Mouse (Mus musculus): ENCODE data around the gene Glycam1.
A peak's percentile ranks its signal among the peaks of the same experiment; 100 is the strongest.
"Not testable (repeated sequence)": the region's sequence is repeated elsewhere in the genome, so short reads cannot be mapped to it uniquely, and the experiment has no call there.

The Glycam1 gene

DNA sequence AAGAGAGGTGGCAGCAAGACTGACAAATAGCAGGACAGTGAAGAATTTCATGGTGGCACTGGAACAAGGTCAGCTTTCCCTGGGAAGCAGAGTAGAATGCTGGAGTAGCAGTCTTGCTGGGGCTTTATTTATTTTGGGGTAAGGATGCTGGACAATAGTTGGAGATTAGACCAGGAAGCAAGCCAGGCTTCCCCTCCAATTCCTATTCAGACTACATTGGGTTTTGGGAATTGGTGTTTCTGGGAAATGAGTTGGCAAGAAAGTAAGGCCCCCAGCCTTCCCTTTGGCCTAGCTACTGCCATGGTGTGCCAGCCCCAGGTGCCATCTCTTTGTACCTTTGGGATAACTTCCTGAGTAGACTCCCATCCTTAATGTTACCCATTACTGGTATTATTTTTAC lies at the start of gene Glycam1:
Gene Glycam1 (minus strand): TSS at position 101 of the 400 bp plus-strand sequence.
- no peak for DNase-seq (ENCODE audit: low spot score)

DNA sequence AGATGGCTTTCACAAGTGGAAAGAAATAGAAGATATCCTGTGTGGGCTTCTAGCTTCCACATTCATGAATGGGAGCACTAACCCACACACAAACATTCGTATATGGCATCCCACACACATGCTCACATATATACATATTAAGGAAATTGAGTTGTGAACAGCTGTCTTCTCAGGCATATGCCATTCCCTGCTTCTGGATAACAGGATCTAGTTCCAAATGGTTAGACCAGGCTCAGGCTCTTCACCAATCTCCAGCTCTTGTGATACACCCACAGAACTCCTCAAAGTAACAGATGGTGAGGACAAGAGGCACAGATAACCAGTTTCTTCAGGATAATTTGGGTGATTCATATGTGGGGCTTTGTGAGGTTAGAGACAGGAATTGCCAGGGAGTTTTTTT lies 39.6 kb upstream of the Glycam1 start:
- DNase-seq (ENCODE audit: low spot score): peak; percentile 18

DNA sequence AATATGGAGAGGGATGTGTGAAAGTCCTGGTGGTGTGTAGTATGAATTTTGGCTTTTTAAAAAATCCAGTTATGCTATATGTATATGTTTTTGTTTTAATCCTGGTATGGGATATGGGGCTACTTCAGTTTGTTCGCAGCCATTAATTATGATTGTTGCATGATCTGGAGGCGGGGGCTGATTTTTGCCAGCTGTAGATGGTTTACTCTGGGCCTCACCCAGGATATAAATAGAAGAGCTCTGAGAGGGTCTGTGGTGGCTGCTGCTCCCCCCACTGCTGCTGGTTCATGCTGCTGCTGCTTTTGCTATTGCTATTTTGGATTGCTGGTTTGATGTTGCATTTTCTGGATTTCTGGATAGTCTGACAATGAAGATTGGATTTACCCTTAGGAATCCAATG lies 25.9 kb upstream of the Glycam1 start:
- DNase-seq (ENCODE audit: low spot score): no peak

DNA sequence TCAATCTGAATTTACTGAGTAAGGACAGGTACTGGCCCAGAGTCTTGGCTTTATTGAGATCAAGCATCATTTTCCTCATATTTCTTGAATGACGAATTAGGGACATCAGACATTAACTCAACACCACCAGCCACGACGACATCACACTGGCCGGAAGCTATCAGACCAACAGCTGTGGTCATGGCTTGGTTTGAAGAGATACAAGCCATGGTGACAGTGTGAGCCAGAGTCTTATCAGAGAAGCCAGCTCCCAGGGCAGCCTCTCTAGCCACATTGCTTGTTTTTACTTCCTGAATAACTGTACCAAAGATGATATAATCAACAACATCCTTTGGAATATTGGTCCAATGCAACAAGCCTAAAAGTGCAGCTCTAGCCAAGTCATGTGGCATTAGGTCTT lies 22.9 kb upstream of the Glycam1 start:
- not testable (repeated sequence) for DNase-seq (ENCODE audit: low spot score)

DNA sequence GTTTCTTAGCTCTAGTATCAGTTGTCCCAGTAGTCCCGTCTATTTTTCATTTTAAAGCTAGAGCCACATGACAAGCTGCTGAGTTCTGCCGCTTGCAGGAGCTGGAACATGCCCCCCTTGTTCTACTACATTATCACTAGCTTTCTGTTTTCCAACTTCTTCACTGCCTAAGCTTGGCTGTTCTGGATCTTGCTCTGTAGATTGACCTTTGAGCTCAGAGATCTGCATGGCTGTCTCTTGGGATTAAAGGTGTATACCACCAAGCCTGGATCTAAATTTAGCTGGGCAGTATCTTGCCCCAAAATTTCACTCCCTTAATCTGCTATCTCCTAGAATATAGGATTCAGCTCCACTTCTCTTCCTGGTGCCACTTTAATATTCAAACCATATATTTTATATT lies 21.0 kb upstream of the Glycam1 start:
- no peak for DNase-seq (ENCODE audit: low spot score)

DNA sequence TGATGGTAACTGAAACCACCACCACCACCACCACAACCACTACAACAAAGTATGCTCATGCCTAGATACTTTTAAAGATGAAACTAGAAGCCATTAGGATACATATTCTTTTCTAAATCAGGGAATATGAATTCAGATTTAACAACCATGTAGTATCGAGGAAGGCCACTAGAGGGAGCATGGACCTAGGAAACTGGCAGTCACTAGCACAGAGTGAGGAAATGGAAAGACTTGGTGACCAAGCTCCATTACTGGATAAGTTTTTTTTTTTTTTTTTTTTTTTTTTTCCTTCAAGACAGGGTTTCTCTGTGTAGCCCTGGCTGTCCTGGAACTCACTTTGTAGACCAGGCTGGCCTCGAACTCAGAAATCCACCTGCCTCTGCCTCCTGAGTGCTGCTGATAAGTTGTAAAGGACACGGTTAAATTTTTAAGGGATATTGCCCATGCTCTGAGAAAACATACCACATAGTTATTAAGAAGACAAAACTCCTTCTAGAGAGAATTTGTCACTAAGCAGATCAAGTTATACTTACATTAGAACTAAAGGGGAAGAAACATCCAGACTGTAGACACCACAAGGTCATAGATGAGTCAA lies 12.7 kb downstream of the Glycam1 start:
- no peak for DNase-seq (ENCODE audit: low spot score)

DNA sequence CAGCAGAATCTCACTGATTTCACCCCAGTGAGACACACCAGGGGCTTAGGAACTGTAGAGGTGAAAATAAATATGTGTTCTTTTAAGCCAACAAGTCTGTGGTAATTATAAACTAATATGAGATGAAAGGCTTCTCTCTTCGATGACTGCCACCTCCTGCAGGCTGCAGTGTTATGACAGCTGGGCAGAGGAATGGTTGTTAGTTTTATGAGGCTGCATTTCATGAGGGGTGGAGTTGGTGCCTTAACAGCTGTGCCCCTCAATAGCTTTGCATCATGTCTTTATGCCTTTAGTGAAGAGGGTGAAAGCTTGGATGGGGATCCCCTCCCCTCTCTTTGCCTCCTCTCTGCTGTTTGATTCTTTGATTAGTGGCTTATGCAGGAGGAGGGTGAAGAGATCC lies 13.8 kb downstream of the Glycam1 start:
- no peak for DNase-seq (ENCODE audit: low spot score)

DNA sequence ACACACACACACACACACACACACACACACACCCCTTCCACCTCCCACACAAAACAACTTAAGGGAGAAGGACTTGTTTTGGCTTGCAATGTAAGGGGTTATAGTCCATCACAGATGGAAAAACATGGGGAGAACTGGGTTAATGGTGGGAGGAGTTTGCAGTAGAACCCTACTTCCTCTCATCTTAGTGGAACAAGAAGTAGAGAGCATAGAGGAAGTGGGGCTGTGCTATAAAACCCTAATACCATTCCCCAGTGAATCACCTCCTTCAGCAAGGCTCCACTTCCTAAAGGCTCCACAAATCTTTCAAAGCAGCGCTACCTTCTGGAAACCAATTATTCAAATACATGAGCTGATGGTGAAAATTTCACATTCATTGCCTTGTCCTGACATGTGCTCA lies 15.4 kb downstream of the Glycam1 start:
- no peak for DNase-seq (ENCODE audit: low spot score)

DNA sequence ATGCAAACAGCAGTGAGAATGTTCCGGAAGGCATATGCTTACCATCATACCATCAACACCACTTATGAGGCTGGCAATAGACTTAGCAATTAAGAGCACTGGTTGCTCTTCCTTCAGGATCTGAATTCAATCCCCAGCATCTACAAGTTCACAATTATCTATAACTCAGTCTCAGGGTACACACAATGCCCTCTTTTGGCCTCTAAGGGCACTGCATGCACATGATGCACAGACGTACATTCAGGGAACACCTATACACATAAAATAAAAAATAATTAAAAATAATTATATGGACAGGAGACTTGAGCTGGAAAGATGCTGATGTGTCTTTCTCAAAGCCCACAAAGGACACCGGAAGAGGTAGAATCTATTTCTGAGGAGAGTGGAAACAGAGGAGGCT lies 16.9 kb downstream of the Glycam1 start:
- DNase-seq (ENCODE audit: low spot score): no peak

DNA sequence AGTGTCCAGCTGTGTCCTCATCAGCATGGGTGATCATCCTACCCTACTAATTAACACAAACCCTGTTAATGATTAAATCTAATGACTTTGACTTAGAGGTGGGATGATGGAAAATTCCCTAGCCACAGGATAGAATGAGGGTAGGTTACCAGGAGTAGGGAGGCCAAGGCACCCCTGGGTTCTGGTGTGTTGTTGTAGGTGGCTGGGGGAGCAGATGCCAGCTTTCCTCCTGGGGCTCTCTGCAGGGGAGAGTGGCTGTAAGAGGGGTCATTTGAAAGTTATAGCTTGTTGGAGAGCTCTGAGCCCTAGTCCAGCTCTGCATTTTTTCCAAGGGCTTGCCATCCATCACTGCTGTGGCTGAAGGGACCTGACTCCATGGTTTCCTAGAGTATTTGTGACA lies 22.4 kb downstream of the Glycam1 start:
- DNase-seq (ENCODE audit: low spot score): no peak

DNA sequence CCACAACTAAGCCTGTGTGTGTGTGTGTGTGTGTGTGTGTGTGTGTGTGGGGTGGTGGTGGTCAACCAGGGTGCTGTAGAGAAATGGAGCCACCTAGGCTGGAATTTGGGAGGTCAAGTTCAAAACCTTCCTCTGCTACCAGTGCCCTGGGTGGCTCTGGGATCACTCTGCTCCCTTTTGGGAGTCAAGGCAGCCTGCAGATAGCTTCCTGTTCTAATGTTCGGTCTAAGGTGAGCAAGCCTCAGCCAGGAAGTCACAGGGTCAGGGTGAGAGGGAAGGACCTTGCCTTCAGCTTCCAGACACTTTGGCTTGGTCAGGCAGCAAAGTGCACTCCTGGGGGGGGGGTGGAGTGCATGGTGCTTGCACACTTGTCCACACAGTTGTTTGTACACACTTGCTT lies 24.2 kb downstream of the Glycam1 start:
- DNase-seq (ENCODE audit: low spot score): no peak

DNA sequence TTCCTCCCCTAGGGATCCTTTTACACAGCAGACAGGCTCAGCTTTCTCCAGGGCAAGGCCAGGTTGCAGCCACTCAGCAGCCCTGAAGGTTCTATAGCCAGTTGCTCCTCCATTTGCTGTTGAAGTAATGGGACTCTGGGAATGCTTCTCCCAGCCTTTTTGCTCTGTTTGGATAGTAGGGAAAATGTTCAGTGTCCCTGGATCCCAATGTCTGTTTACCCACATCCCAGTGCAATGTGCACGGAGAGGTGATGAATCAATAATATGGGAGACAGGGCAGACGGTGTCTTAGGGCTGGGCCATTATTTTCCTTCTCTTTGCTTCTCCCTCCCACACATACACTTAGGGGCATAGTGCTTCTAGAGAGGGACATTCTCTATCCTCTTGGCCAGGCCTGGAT lies 25.6 kb downstream of the Glycam1 start:
- DNase-seq (ENCODE audit: low spot score): no peak

DNA sequence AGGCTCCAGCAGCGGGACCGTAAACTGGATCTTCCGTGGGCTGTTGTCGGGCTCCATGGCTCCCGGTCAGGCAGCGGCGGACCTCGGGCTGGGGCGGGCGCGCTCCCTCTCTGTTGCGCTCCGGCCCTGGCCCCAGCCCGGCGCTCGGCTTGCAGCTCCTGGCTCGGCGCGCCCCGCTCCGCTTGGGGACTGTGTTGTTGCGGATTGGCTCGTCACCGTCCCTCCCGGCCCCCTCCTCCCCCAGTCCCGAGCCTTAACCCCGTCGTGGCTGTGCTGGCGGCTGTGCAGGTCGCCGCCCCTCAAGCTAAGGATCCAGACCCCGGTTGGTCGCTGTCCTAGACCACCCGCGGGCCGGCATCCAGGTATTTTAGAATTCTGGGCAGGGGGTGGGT lies 27.1 kb downstream of the Glycam1 start, which contains the start of gene Ppp1r1a:
Gene Ppp1r1a (minus strand): TSS at position 182 of the 392 bp plus-strand sequence.
- DNase-seq (ENCODE audit: low spot score): no peak

DNA sequence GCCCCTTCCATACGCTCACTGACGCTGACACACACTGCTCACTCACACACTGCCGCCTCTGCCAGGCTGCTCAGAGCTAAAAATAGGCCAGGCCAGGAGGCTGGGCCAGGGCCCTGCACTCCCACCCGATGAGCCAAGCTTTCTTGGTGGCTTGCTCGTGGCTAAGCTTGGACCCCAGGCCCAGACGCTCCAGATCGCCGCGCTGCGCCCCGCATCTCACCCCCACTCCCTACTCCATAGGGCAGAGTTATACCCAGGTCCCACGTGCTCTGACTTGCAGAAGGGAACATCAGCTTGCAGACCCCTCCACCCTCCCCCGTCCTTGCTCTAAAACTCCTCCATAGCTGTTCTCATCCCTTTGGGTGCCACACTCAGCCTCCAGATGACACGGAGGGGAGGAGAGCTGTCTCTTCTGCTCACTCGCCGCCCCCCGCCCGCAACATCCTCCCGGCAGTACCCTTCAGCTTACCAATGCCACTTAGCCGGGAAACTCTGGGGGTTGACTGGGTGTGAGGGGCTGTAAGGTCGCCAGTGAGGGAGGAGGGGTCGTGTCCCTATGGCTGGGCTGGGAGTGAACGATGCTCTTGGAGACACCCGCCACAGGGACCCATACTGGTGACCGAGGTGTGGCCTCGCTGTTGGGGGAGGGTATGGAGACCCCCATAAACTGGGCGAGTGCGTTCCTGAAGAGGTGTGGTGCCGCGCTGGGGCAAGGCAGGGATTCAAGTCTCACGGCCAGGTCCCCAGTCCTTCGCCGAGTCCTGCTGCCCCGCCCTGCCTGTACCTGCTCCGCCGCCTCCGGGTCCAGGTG lies 27.7 kb downstream of the Glycam1 start:
- DNase-seq (ENCODE audit: low spot score): no peak

DNA sequence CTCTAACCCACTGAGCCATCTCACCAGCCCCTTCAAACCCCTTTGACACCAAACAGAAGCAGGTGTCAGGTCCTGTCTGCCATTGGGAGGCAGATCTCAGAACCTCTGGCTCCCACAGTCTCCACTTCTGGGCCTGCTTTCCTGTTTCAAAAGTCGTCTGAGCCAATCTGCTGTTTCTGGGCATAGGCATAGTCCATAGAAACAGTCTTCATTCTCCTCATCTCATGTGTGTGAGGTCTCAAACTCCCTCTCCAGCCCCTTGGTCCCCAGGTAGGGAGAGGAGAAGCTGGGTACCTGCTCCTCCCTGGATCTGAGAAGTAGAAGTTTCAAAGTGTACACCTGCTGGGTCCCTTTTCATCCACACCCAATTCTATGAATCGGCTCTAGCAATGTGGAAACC lies 28.4 kb downstream of the Glycam1 start:
- no peak for DNase-seq (ENCODE audit: low spot score)

DNA sequence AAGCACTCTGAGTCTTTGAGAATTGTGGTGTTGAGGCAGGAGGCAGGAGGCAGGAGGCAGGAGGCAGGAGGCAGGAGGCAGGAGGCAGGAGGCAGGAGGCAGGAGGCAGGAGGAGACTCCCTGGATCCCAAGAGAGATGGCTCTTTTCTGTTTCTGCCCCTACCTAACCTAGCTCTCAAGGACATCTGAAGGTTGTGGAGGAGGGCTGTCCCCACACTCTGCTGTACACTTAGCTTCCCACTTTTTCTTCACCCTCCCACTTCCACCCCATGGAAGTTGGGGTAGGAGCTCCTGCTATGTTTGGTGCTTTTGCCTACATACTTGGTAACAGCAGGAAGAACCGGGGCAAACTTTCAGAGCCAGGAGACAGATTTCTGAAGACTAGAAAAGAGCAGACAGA lies 29.1 kb downstream of the Glycam1 start:
- no peak for DNase-seq (ENCODE audit: low spot score)

DNA sequence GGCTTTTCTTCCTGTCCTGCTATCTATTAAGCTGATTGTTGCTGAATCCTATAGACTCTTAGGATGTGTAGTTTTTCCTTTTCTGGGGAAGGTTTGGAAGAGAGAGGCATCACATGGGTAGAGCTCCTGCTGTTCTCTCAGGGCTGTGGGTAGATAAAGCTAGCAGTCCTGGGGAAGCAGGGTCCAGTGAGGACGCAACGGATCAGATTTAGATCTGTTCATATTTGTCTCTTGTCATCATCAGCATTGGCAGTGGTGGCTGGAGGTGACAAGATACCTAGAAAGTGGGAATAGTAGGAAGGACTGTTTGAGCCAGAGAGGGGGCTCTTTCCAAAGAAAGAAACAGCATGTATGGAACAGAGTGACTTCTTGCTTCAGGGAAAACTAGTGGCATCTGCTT lies 29.9 kb downstream of the Glycam1 start:
- no peak for DNase-seq (ENCODE audit: low spot score)

DNA sequence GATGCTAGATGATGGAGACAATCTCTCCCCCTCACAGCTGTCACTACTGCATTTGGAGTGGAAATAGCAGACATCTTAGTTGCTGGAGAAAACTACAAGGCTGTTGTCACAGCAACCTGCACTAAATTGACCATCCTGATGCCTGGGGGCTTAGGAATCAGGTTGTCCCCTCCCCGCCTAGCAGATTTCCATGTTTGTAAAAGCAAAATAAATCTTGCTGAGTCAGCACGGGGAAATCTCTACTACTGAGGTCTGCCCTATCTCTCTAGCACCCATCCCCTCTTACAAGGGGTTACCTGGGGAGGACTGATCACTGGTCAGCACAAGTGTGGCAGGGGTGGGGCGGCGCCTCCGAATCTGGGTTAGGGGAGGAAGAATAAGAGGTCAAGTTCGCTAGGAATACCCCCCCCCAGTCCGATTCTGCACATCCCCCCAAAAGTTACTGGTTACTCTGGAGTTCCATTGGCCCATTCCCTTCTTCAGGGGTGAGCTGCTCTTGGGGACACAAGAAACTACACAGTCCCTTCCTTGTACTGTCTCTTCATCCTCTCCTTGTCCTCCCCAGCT lies 30.7 kb downstream of the Glycam1 start:
- no peak for DNase-seq (ENCODE audit: low spot score)

DNA sequence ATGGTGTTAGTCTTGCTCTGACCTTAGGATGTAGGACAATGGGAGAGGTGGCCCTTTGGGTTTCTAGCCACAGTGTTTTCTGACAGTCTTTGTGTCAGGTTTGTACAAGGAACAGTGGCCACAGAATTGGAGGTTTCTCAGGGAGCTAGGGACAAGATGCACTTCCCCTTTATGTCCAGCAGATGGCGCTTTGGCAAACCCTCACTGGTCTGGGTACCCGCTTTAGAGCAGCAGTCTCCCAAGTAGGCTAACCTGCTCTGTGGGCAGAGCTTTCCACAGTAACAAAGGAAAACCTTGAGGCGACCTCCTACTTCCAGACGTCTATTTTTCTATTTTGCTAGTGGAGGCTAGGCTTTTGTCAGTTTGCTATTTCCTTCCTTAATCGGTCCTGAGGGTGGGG lies 34.5 kb downstream of the Glycam1 start:
- DNase-seq (ENCODE audit: low spot score): no peak

DNA sequence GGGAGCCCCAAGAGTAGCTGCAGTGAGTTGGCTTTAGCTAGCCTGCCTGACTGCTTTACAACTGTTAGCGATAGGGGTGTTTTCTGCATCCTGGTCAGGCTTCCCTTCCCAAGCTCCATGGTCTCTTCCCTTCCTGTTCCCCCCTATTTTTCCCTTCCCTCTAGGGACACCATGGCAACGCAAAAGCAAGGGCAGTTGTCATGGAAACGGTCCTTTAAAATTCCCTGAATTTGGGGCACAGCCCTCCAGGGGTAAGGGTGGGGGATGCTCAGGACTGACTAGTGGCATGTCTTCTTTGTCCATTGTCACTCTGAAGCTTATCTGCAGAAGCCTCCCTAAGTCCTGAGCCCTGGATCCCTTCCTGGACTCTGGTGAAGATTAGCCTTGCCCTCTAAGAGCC lies 41.7 kb downstream of the Glycam1 start:
- no peak for DNase-seq (ENCODE audit: low spot score)

DNA sequence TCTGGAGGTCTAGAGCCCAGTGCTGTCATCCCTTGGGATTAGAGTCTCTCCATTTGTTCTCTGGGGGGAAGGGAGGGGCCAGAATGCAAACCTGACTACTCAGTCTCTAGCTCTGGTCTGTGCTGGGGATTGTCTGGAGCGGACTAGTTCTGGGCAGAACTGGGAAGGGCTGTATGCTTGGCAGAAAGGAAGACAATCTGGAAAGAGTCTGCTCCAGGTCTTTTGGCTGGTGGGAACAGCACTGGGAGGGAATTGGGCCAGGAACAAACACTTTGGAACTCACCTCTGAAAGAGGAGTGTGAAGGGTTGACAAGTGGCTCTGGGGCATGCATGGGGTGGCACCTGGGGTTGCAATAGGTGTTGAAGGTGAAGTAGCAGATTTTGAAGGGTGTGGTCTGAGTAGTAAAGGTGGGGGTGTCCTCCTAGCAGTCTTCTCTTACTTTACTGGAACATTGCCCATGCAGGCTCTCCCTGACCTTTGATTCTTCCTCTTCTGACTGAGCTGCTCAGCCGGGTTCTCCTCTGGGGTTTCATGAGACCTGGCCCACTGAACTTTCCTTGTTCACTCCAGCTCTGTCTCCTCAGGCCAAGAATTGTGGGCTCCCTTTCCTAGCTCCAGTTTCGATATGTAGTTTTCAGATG lies 42.3 kb downstream of the Glycam1 start:
- DNase-seq (ENCODE audit: low spot score): no peak

DNA sequence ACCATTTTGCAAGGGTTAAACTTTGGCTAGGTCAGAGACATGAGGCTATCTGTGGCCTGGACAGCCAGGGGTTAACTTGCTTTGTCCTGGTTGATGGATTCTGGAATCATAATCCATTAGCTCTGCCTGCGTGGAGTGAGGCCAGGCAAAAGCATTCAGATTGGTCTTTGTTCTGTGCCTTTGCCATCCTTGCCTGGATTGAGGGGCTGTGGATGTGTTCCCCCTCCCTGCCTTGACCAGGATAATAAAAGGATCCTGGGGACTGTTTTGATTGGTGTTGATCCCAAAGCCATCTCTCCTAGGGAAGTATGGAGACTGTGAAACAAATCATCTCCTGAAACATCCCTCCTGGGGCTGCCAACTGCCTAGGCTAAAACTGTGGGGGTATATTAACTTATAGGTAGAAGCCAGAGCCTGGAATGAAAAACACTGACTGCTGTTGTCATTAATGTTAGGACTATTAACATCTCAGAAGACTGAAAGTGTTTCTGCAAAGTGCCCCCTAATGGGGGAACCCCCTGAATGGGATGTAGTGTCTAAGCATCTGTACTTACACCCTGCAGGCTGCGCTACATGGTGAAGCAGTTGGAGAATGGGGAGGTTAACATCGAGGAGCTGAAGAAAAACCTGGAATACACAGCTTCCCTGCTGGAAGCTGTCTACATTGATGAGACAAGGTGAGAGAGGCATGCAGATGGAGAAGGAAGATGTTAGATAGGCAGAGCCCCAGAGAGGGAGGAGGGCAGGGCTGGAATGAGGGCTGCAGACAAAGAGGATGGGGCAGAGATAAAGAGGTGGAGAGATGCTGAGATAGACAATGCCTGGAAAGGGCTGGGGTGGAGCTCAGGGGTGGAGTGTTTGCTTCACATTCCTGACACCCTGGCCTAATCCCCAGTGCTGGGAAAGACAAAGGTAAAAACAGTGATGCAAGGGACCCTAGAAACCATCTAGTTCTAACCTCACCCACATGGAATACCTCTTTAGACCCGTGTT lies 45.2 kb downstream of the Glycam1 start:
- no peak for DNase-seq (ENCODE audit: low spot score)
